Mouse (Mus musculus): ENCODE results near the gene Ing1.
"Not testable (repeated sequence)": the region's sequence is repeated elsewhere in the genome, so short reads cannot be mapped to it uniquely, and the experiment has no call there.

GRCm38 (mm10) chr8:11551497-11551896, 3.9 kb upstream of the Ing1 start:
- TF ChIP-seq GATA1 (IDR thresholded peaks at IDR 0.05; ENCODE audit: borderline replicate concordance, low read length); FLI1 (IDR thresholded peaks at IDR 0.05; ENCODE audit: low read length): not testable (repeated sequence)

Data from megakaryocyte, embryonic 14.5 days (primary cell).